Mouse (Mus musculus) intestine, embryonic 15.5 days (tissue): ENCODE results near the gene Vmn1r62. TPM values are rescaled to one million over a fixed set of nuclear protein-coding genes. Genes with fewer than 3 reads are reported as not detected.
"Not testable (repeated sequence)": the region's sequence is repeated elsewhere in the genome, so short reads cannot be mapped to it uniquely, and the experiment has no call there.

Experiments
- ATAC-seq: fragments of 200-750 bp; cut with Nextera tagmentation; 2 replicates; pipeline ENCODE4 v1.8.0; 2017; ENCODE audit warnings: moderate TSS enrichment, moderate library complexity
- H3K27ac ChIP-seq: fragments of 300-500 bp; sonication (generic); 2 replicates; pipeline ENCODE4 v1.5.1; 2015; ENCODE audit warnings: mild to moderate bottlenecking, inconsistent platforms
- H3K27me3 ChIP-seq: fragments of 300-500 bp; sonication (generic); replicated peaks from 2 replicates; pipeline ENCODE4 v1.6.1; 2015; ENCODE audit warnings: inconsistent platforms
- H3K36me3 ChIP-seq: fragments of 300-500 bp; sonication (generic); 2 replicates; pipeline ENCODE4 v1.6.1; 2015; ENCODE audit warnings: inconsistent platforms
- H3K4me1 ChIP-seq: fragments of 300-500 bp; sonication (generic); replicated peaks from 2 replicates; pipeline ENCODE4 v1.6.1; 2015; ENCODE audit warnings: inconsistent platforms
- H3K4me2 ChIP-seq: fragments of 300-500 bp; sonication (generic); replicated peaks from 2 replicates; pipeline ENCODE4 v1.6.1; 2015; ENCODE audit warnings: mild to moderate bottlenecking, inconsistent platforms
- H3K4me3 ChIP-seq: fragments of 300-500 bp; sonication (generic); replicated peaks from 2 replicates; pipeline ENCODE4 v1.5.1; 2015; ENCODE audit warnings: inconsistent platforms
- H3K9ac ChIP-seq: fragments of 300-500 bp; sonication (generic); 2 replicates; pipeline ENCODE4 v1.6.1; 2015; ENCODE audit warnings: inconsistent platforms
- H3K9me3 ChIP-seq: fragments of 300-500 bp; sonication (generic); 2 replicates; pipeline ENCODE4 v1.6.1; 2016; ENCODE audit warnings: inconsistent platforms
- WGBS: fragments of 180-500 bp; shearing (Covaris S2); methylation state at CpG from one replicate; pipeline ENCODE4 v1.1.7; 2015; 5-methylcytosine and 5-hydroxymethylcytosine counted together
- polyA plus RNA-seq: library from polyadenylated mRNA; unstranded; fragments of >200 nt; fragmentation: Nextera tagmentation; extraction: Ambion mirVana; gene quantifications from 2 replicates; pipeline ENCODE4 v1.2.1, GENCODE M21; 2015

Gene Vmn1r62
- polyA plus RNA-seq: not detected in 2 replicates

DNA sequence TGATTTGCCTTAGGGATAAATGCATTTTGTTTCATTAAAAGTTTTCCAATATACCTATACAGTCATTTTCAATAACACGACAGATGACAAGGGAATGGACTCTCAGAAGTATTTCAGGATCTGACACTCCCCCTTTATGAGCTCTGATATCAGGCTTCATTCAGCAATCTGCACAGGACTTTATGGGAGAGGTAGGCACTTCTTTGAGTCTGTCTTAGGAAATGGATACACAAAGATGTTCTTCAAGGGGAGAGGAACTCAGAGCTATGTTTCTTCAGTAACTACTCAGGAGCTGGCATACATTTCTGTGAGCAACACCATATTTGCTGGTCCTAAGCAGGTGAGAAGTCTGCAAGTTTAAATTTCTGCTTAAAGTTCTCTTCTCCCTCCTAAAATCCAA, at the start of gene Vmn1r62:
Vmn1r62 (plus strand) TSS at position 301 of the 400 bp plus-strand sequence.
- H3K27ac ChIP-seq, H3K4me2 ChIP-seq, ATAC-seq, H3K27me3 ChIP-seq, H3K9ac ChIP-seq, H3K4me1 ChIP-seq, H3K4me3 ChIP-seq, H3K36me3 ChIP-seq, H3K9me3 ChIP-seq: not testable (repeated sequence)
- no CpG with 5 or more reads among the region's 1 CpGs for WGBS

Other genes with a start within 250 kb of the Vmn1r62 start
- not detected in 2 replicates for gene Vmn1r59, start 216.9 kb upstream of the Vmn1r62 start, polyA plus RNA-seq
- not detected in 2 replicates for gene Vmn2r28, start 179.7 kb upstream of the Vmn1r62 start, polyA plus RNA-seq
- gene Vmn1r60, start 126.3 kb upstream of the Vmn1r62 start, polyA plus RNA-seq: not detected in 2 replicates
- not detected in 2 replicates for gene Vmn1r61, start 60.3 kb upstream of the Vmn1r62 start, polyA plus RNA-seq
- gene Vmn1r63, start 131.8 kb downstream of the Vmn1r62 start, polyA plus RNA-seq: not detected in 2 replicates
- not detected in 2 replicates for gene Vmn1r64, start 210.9 kb downstream of the Vmn1r62 start, polyA plus RNA-seq